Mouse (Mus musculus) forebrain, embryonic 11.5 days (tissue): ENCODE data around the gene Nek6. TPM values are rescaled to one million over a fixed set of nuclear protein-coding genes. Genes with fewer than 3 reads are reported as not detected.

Experiments used
- ATAC-seq: fragments of 200-750 bp; cut with Nextera tagmentation; replicated peaks from 2 replicates; pipeline ENCODE4 v1.8.0; 2017; ENCODE audit warnings: moderate TSS enrichment; ENCODE audit not compliant: low FRiP score
- DNase-seq: peaks from one replicate; pipeline ENCODE4 v3.0.0-alpha.2; 2017; ENCODE audit warnings: low spot score
- H3K27ac ChIP-seq: fragments of 300-500 bp; sonication (generic); 2 replicates; pipeline ENCODE4 v1.5.1; 2014; ENCODE audit warnings: low read depth, low read length
- H3K27me3 ChIP-seq: fragments of 300-500 bp; sonication (generic); 2 replicates; pipeline ENCODE4 v1.6.1; 2014; ENCODE audit warnings: mild to moderate bottlenecking, low read length, mixed read lengths; ENCODE audit not compliant: control insufficient read depth, insufficient read depth
- H3K36me3 ChIP-seq: fragments of 300-500 bp; sonication (generic); 2 replicates; pipeline ENCODE4 v1.6.1; 2014; ENCODE audit warnings: mild to moderate bottlenecking, low read length, moderate library complexity, mixed read lengths; ENCODE audit not compliant: control insufficient read depth, insufficient read depth
- H3K4me1 ChIP-seq: fragments of 300-500 bp; sonication (generic); replicated peaks from 2 replicates; pipeline ENCODE4 v1.6.1; 2014; ENCODE audit warnings: low read length, mixed read lengths; ENCODE audit not compliant: control insufficient read depth, insufficient read depth
- H3K4me2 ChIP-seq: fragments of 300-500 bp; sonication (generic); 2 replicates; pipeline ENCODE4 v1.6.1; 2014; ENCODE audit warnings: low read depth, mild to moderate bottlenecking, low read length, moderate library complexity, mixed read lengths; ENCODE audit not compliant: severe bottlenecking
- H3K4me3 ChIP-seq: fragments of 300-500 bp; sonication (generic); 2 replicates; pipeline ENCODE4 v1.5.1; 2014; ENCODE audit warnings: low read depth, low read length
- H3K9ac ChIP-seq: fragments of 300-500 bp; sonication (generic); 2 replicates; pipeline ENCODE4 v1.6.1; 2014; ENCODE audit warnings: low read length
- H3K9me3 ChIP-seq: fragments of 300-500 bp; sonication (generic); 2 replicates; pipeline ENCODE4 v1.6.1; 2016; ENCODE audit warnings: low read length, mixed read lengths; ENCODE audit not compliant: control insufficient read depth
- WGBS: fragments of 180-500 bp; shearing (Covaris S2); extraction: QIAGEN DNeasy Blood & Tissue Kit; methylation state at CpG from one replicate; pipeline ENCODE4 v1.1.7; 2014; 5-methylcytosine and 5-hydroxymethylcytosine counted together
- polyA plus RNA-seq: library from polyadenylated mRNA; unstranded; fragments of >200 nt; fragmentation: Nextera tagmentation; extraction: Ambion mirVana; gene quantifications from 2 replicates; pipeline ENCODE4 v1.2.1, GENCODE M21; 2014

Nek6 gene
- polyA plus RNA-seq, 1 experiment from 2014 or later: 138 TPM

DNA sequence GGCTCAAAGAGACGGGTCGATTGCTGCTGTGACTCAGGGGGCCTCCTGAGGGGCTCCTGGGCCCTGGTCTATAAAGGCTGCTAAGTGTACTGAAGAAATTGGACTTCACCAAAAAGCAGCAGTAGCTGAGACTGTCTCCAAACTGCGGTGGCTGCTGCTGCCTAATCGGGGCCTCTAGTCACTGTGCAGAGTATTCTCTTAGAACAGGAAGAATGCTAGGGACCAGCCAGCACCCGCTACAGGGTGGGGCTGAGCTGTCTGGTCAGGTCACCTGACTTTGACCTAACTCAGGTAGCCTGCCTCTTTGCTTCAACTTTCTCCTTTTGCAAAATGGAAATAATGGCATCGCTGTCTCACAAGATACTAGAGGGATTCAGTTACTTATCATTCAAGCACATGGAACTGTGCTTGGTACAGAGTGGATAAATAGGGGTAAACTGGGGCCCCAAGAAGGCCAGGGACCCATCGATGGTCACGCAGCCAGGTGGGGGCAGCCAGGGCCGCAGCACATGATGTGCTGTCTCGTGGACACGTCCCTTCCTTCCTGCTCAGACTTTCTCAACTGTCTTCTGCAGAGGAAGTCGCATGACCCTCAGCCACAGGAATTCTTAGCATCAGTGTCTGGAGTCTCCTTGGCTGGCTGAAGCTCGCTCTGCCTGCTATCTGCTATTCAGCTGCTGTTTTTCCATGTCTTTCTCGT is 24.2 kb downstream of the Nek6 start:
- H3K27me3 ChIP-seq: no peaks in the 10 kb centered on the region
- no peaks in the 10 kb centered on the region for H3K36me3 ChIP-seq
- 70% methylated on average over 14 of the region's 14 CpGs for WGBS
- no peak overlapping the region for H3K9ac ChIP-seq
- H3K27ac ChIP-seq: 0 out of 2 replicates have a peak overlapping the region, but pooled peaks have one; percentile 41
- H3K9me3 ChIP-seq: no peaks in the 10 kb centered on the region
- no peak overlapping the region for H3K4me3 ChIP-seq
- ATAC-seq: no peak
- DNase-seq: no peak
- H3K4me2 ChIP-seq: no peak overlapping the region
- H3K4me1 ChIP-seq: peaks cover 26% of the 10 kb centered on the region; the same call in 1 of the 2 replicates

DNA sequence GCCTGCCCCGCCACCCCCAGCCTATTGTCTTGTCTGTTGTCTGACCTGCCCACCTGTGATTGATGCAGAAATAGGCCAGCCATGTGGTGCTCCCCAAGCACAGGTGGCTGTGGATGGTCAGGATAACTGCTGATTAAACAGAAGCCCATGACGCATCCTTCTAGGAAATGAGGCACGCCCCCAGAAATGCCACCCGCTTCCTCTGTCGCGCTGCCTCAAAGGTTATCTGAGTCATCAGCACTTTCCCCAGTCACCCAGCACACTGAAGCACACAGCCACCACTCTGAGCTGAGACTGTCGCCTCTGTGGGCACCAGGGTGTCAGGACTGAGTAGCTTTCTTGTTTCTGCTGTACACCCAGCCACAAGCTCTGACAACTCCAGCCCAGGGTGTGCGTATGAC is 24.9 kb downstream of the Nek6 start:
- peaks cover 26% of the 10 kb centered on the region; the same call in 1 of the 2 replicates for H3K4me1 ChIP-seq
- 0 out of 2 replicates have a peak overlapping the region, but pooled peaks have one; percentile 41 for H3K27ac ChIP-seq
- no peaks in the 10 kb centered on the region for H3K9me3 ChIP-seq
- no peak overlapping the region for H3K4me3 ChIP-seq
- H3K36me3 ChIP-seq: no peaks in the 10 kb centered on the region
- 92% methylated on average over 8 of the region's 8 CpGs for WGBS
- no peak overlapping the region for H3K4me2 ChIP-seq
- H3K9ac ChIP-seq: no peak overlapping the region; the same call in 1 of the 2 replicates
- ATAC-seq (0 out of 2 replicates have a peak, but pooled peaks have one; percentile 19), DNase-seq (no peak)
- no peaks in the 10 kb centered on the region for H3K27me3 ChIP-seq

GRCm38 (mm10) chr2:38539677-38540076 is 28.2 kb downstream of the Nek6 start:
- ATAC-seq (no peak), DNase-seq (no peak)
- Histone ChIP-seq H3K9me3 (no peaks in the 10 kb centered on the region), H3K27me3 (no peaks in the 10 kb centered on the region), H3K4me1 (peaks cover 18% of the 10 kb centered on the region; the same call in 1 of the 2 replicates), H3K36me3 (no peaks in the 10 kb centered on the region), H3K27ac (no peak overlapping the region), H3K4me3 (no peak overlapping the region), H3K4me2 (no peak overlapping the region), H3K9ac (no peak overlapping the region; the same call in 1 of the 2 replicates)
- 91% methylated on average over 9 of the region's 9 CpGs for WGBS

DNA sequence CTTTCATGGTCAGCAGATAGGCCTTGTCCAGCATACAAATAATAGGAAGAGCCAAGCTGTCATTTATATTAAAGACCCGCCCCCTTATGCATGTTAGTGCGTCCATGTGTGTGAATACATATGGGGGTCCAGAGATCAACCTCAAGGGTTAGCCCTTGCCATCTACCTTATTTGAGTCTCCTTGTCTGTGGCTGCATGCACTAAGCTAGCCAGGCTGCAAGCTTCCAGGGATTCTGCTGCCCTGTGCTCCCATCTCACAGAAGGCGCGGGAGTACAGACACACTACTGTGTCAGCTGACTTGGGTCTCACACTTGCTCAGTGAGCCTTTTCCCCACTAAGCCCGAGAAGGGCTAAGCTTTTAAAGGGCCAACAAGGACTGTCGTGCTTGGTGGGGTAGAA is 29.2 kb downstream of the Nek6 start:
- peaks cover 10% of the 10 kb centered on the region for H3K4me1 ChIP-seq
- H3K4me3 ChIP-seq: no peak overlapping the region
- H3K36me3 ChIP-seq: no peaks in the 10 kb centered on the region
- no peak overlapping the region for H3K27ac ChIP-seq
- DNase-seq: no peak
- H3K9me3 ChIP-seq: no peaks in the 10 kb centered on the region
- H3K9ac ChIP-seq: no peak overlapping the region
- H3K27me3 ChIP-seq: no peaks in the 10 kb centered on the region
- no peak for ATAC-seq
- H3K4me2 ChIP-seq: no peak overlapping the region
- WGBS: 90% methylated on average over 6 of the region's 6 CpGs

GRCm38 (mm10) chr2:38541101-38541500 is 29.7 kb downstream of the Nek6 start:
- H3K9ac ChIP-seq: no peak overlapping the region
- H3K27me3 ChIP-seq: no peaks in the 10 kb centered on the region
- H3K4me3 ChIP-seq: no peak overlapping the region
- H3K27ac ChIP-seq: no peak overlapping the region
- WGBS: 83% methylated on average over 3 of the region's 3 CpGs
- no peak overlapping the region for H3K4me2 ChIP-seq
- no peaks in the 10 kb centered on the region for H3K36me3 ChIP-seq
- H3K4me1 ChIP-seq: peaks cover 12% of the 10 kb centered on the region
- DNase-seq (no peak), ATAC-seq (no peak)
- no peaks in the 10 kb centered on the region for H3K9me3 ChIP-seq

DNA sequence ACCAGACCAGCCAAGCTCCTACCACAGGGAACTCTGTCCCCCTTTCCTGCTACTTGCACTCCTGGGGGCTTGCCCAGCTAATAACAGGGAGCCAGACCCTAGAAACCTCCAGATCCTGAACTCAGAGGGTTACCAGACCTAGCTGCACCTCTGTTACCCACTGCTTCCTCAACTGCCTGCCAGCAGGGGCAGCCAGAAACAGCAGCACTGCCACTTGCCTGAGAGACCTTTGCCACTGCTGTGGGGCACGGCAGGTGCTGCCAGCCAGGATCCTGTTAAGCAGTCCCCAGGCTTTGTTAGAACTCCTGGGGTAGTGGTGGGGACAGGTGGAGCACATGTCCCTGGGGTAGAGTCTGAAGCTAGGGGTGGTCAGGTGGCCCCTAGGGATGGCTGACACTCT is 30.1 kb downstream of the Nek6 start:
- H3K9me3 ChIP-seq: no peaks in the 10 kb centered on the region
- H3K4me1 ChIP-seq: peaks cover 9% of the 10 kb centered on the region
- no peak for DNase-seq
- H3K27ac ChIP-seq: no peak overlapping the region
- no peaks in the 10 kb centered on the region for H3K36me3 ChIP-seq
- no peak for ATAC-seq
- 81% methylated on average over 1 of the region's 1 CpGs for WGBS
- no peak overlapping the region for H3K4me2 ChIP-seq
- H3K4me3 ChIP-seq: no peak overlapping the region
- no peaks in the 10 kb centered on the region for H3K27me3 ChIP-seq
- no peak overlapping the region for H3K9ac ChIP-seq

DNA sequence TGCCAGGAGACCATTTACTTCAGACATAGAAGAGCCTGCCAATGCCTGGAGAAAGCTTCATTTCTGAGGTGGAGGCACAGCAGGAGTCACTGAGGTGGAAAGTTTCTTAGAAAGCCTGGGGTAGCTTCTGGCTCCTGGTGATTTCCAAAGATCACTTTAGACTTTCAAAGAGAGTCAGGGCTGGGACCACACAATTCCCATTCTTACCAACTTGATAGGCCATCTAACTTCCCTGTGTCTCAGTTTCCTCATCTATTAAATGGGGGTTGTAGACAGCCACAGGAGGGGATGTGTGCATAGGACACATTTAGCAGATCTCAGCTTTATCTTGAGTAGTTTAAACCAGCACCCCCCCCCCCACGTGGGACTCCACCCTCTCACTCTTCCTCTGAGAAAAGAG is 30.9 kb downstream of the Nek6 start:
- no peak for DNase-seq
- 52% methylated on average over 1 of the region's 1 CpGs for WGBS
- ATAC-seq: no peak
- H3K27me3 ChIP-seq: no peaks in the 10 kb centered on the region
- H3K36me3 ChIP-seq: no peaks in the 10 kb centered on the region
- H3K4me1 ChIP-seq: peaks cover 9% of the 10 kb centered on the region
- no peak overlapping the region for H3K4me2 ChIP-seq
- H3K9ac ChIP-seq: no peak overlapping the region
- no peaks in the 10 kb centered on the region for H3K9me3 ChIP-seq
- no peak overlapping the region for H3K4me3 ChIP-seq
- no peak overlapping the region for H3K27ac ChIP-seq

GRCm38 (mm10) chr2:38543158-38543557 is 31.7 kb downstream of the Nek6 start:
- no peaks in the 10 kb centered on the region for H3K36me3 ChIP-seq
- H3K27me3 ChIP-seq: no peaks in the 10 kb centered on the region
- peaks cover 9% of the 10 kb centered on the region for H3K4me1 ChIP-seq
- DNase-seq (no peak), ATAC-seq (no peak)
- H3K4me3 ChIP-seq: no peak overlapping the region
- no peaks in the 10 kb centered on the region for H3K9me3 ChIP-seq
- no peak overlapping the region for H3K27ac ChIP-seq
- 94% methylated on average over 2 of the region's 2 CpGs for WGBS
- no peak overlapping the region for H3K9ac ChIP-seq
- no peak overlapping the region for H3K4me2 ChIP-seq

DNA sequence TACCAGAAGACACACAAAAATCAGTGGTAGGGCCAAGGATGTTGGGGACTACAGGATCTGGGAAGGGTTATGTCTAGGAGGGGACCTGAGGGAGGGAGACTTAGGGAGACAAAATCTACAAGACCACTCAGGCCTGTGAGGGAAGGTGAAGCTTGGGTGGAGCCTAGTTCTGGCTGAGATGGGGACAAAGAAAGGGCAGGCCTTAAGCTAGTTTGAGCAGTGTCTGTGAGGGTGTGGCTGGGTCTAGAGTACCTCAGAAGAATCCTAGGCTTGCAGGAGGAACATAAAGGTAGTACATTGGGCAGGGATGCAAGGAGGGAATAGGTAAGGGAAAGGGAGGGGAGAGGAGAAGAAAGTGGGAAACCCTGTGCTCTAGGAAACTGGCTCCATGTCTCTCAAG is 32.9 kb downstream of the Nek6 start:
- Histone ChIP-seq H3K4me2 (no peak overlapping the region), H3K27ac (no peak overlapping the region), H3K4me3 (no peak overlapping the region), H3K9ac (no peak overlapping the region), H3K9me3 (no peaks in the 10 kb centered on the region), H3K4me1 (peaks cover 9% of the 10 kb centered on the region), H3K36me3 (no peaks in the 10 kb centered on the region), H3K27me3 (no peaks in the 10 kb centered on the region)
- no peak for ATAC-seq
- no peak for DNase-seq
